Mouse (Mus musculus) testis, adult 2 months (tissue): ENCODE results near the gene Egfem1.

Experiments
- CTCF ChIP-seq: fragments of 200-500 bp; IDR thresholded peaks from 2 replicates; pipeline ENCODE4 v1.5.1; 2012; ENCODE audit warnings: low read depth, mild to moderate bottlenecking, inconsistent platforms, low read length, moderate library complexity; ENCODE audit not compliant: control insufficient read depth, insufficient read depth, insufficient replicate concordance
- POLR2A ChIP-seq: fragments of 200-500 bp; IDR thresholded peaks from 2 replicates; pipeline ENCODE4 v1.6.1; 2012; ENCODE audit warnings: low read depth, mild to moderate bottlenecking, inconsistent platforms, low read length, moderate library complexity; ENCODE audit not compliant: control insufficient read depth

DNA sequence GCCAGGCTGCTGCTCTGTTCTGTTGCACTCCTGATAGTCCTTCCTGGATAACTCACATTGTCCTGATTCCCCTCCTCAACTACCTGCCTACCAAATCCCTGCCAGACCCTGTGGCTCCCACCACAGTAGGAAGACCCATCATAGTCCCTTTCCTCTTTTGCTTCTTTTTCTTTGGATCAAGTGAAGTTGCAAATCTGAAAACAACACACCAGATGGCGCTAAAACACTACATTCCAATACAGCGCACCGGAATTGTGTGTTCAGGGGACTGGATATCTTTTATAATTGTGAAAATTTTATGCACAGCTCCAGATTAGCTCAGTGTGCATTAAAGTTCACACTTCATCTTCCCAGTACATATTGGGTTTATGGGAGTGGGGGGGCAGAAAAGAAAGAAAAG is 45.7 kb upstream of the Egfem1 start:
- no peak for TF ChIP-seq POLR2A
- no peak for TF ChIP-seq CTCF
